ENCODE assay signal across 8 mouse cellular contexts in the genomic region with DNA sequence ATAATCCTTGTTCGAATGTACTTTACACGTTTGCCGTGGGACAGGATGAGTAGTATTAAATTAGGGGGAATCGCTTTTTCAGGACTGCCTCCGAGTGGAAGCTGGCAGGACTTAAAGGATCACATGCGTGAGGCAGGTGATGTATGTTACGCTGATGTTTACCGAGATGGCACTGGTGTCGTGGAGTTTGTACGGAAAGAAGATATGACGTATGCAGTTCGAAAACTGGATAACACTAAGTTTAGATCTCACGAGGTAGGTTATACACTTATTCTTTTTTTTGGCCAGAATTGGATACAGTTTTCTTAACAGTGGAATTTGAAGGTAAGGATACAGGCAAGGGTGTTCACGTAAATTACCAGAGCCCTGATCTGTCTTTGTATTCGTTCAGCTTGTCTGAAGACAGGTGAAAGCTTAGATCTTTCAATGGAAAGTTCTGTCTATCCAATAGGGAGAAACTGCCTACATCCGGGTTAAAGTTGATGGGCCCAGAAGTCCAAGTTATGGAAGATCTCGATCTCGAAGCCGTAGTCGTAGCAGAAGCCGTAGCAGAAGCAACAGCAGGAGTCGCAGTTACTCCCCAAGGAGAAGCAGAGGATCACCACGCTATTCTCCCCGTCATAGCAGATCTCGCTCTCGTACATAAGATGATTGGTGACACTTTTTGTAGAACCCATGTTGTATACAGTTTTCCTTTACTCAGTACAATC. TPM values are rescaled to one million over a fixed set of nuclear protein-coding genes. Genes with fewer than 3 reads are reported as not detected.
DNase-seq lines count a peak whose midpoint lies in the region; ATAC-seq and TF ChIP-seq lines count a peak whose summit lies in the region.

No protein-coding gene starts in this region.

- peak overlapping the region; percentile 92 for H3K4me3 ChIP-seq in kidney, adult 2 months (ENCODE audit: insufficient read depth, low read depth, low read length)
- peak overlapping the region; percentile 73 to 97 for H3K4me3 ChIP-seq in ES-E14 (ENCODE audit: insufficient read depth in 1 of 2, low read depth in 1 of 2, low read length in 2 of 2, poor library complexity in 1 of 2, severe bottlenecking in 1 of 2)
- H3K4me3 ChIP-seq in forebrain, embryonic 14.5 days (ENCODE audit: low read depth, low read length), result peak overlapping the region; percentile 98
- H3K4me3 ChIP-seq in liver, embryonic 14.5 days (ENCODE audit: insufficient read depth in 1 of 2, low read depth in 2 of 2, low read length in 2 of 2), result peak overlapping the region; percentile 79 to 97

- no peaks in the 10 kb centered on the region for H3K27me3 ChIP-seq in kidney, adult 2 months (replicated peaks; ENCODE audit: control insufficient read depth, insufficient read depth, low read length)
- no peaks in the 10 kb centered on the region for H3K27me3 ChIP-seq in forebrain, embryonic 14.5 days (replicated peaks; ENCODE audit: control insufficient read depth, insufficient read depth, low read length)
- H3K27me3 ChIP-seq in liver, embryonic 14.5 days (ENCODE audit: control insufficient read depth, insufficient read depth, low read length), result no peaks in the 10 kb centered on the region

- peaks cover 3% of the 10 kb centered on the region; the same call in 1 of the 2 replicates for H3K4me1 ChIP-seq in kidney, adult 2 months (ENCODE audit: control insufficient read depth, insufficient read depth, low read length)
- H3K4me1 ChIP-seq in ES-E14 (ENCODE audit: control insufficient read depth in 2 of 2, insufficient read depth in 2 of 2, low read length in 2 of 2, poor library complexity in 1 of 2), result peaks cover 2 to 7% of the 10 kb centered on the region in 2 experiments; a peak in 3 of 4 replicates
- peaks cover 27% of the 10 kb centered on the region for H3K4me1 ChIP-seq in forebrain, embryonic 14.5 days (ENCODE audit: control insufficient read depth, insufficient read depth, low read length)
- peaks cover 12 to 18% of the 10 kb centered on the region in 2 experiments for H3K4me1 ChIP-seq in liver, embryonic 14.5 days (replicated peaks; ENCODE audit: control insufficient read depth in 2 of 2, insufficient read depth in 2 of 2, low read length in 1 of 2)

- WGBS in kidney, adult 2 months, result 11% methylated on average over 26 of the region's 26 CpGs
- 28% methylated on average over 26 of the region's 26 CpGs for WGBS in forebrain, embryonic 14.5 days
- 10% methylated on average over 26 of the region's 26 CpGs for WGBS in liver, embryonic 14.5 days (ENCODE audit: insufficient replicate concordance)

- H3K4me2 ChIP-seq in forebrain, embryonic 14.5 days (ENCODE audit: low read length), result peak overlapping the region; percentile 77
- peak overlapping the region; percentile 90 for H3K4me2 ChIP-seq in liver, embryonic 14.5 days (ENCODE audit: low read depth)

- H3K9ac ChIP-seq in ES-E14 (ENCODE audit: insufficient read depth, low read depth, low read length, poor library complexity, severe bottlenecking), result peak overlapping the region; percentile 76
- peak overlapping the region; percentile 99 for H3K9ac ChIP-seq in forebrain, embryonic 14.5 days (ENCODE audit: low read length)
- peak overlapping the region; percentile 100 for H3K9ac ChIP-seq in liver, embryonic 14.5 days (replicated peaks)

- H3K36me3 ChIP-seq in kidney, adult 2 months (ENCODE audit: control insufficient read depth, insufficient read depth, low read length), result no peaks in the 10 kb centered on the region; the same call in 1 of the 2 replicates
- peaks cover 24% of the 10 kb centered on the region for H3K36me3 ChIP-seq in ES-E14 (ENCODE audit: control insufficient read depth, insufficient read depth, low read length, poor library complexity, severe bottlenecking)
- H3K36me3 ChIP-seq in forebrain, embryonic 14.5 days (ENCODE audit: control insufficient read depth, insufficient read depth, low read length), result peaks cover 36% of the 10 kb centered on the region
- peaks cover 42% of the 10 kb centered on the region for H3K36me3 ChIP-seq in liver, embryonic 14.5 days (replicated peaks; ENCODE audit: control insufficient read depth, insufficient read depth, low read depth)

- no peak for ATAC-seq in forebrain, embryonic 14.5 days
- ATAC-seq in liver, embryonic 14.5 days (ENCODE audit: insufficient read depth), result no peak

- no peak for TF ChIP-seq CTCF in kidney, adult 2 months (conservative IDR thresholded peaks at IDR 0.05; ENCODE audit: insufficient read depth, insufficient read length, low read depth, low read length)
- TF ChIP-seq CTCF in liver, embryonic 14.5 days (IDR thresholded peaks at IDR 0.05; ENCODE audit: low read depth), result peak; percentile 35; the same call in 1 of the 2 replicates

- DNase-seq in kidney, adult 2 months, result no peak
- DNase-seq in kidney, postnatal 14 days, result no peak
- no peak for DNase-seq in ES-E14 (ENCODE audit: low read depth, low spot score)
- DNase-seq in forebrain, embryonic 14.5 days (ENCODE audit: low spot score), result no peak
- no peak for DNase-seq in liver, embryonic 14.5 days (ENCODE audit: low read depth in 3 of 3, low spot score in 3 of 3)
- DNase-seq in frontal cortex, postnatal 36 days (ENCODE audit: low spot score in 2 of 2), result no peak
- no peak for DNase-seq in left cerebral cortex, adult 9 months (ENCODE audit: low spot score in 2 of 2)
- DNase-seq in ovary, postnatal 10 days (ENCODE audit: low spot score), result no peak

- TF ChIP-seq EP300 in liver, embryonic 14.5 days (IDR thresholded peaks at IDR 0.05; ENCODE audit: low read depth), result no peak

- in situ Hi-C loops in ES-E14 (cut with MboI; ENCODE audit: low sequenced_read_pairs in 2 of 2, unreplicated experiment in 2 of 2), result no loop called here

- H3K9me3 ChIP-seq in ES-E14 (ENCODE audit: control insufficient read depth, insufficient read depth, low read depth, low read length), result no peaks in the 10 kb centered on the region
- H3K9me3 ChIP-seq in forebrain, embryonic 14.5 days (replicated peaks; ENCODE audit: control insufficient read depth, low read length), result no peaks in the 10 kb centered on the region
- H3K9me3 ChIP-seq in liver, embryonic 14.5 days (ENCODE audit: control insufficient read depth, low read length), result no peaks in the 10 kb centered on the region

- no peak overlapping the region for H3K27ac ChIP-seq in kidney, adult 2 months (ENCODE audit: insufficient read depth, low read depth, low read length)
- peak overlapping the region; percentile 44 for H3K27ac ChIP-seq in ES-E14 (ENCODE audit: insufficient read depth, low read depth, low read length, poor library complexity, severe bottlenecking)
- no peak overlapping the region for H3K27ac ChIP-seq in forebrain, embryonic 14.5 days (ENCODE audit: low read depth, low read length)
- peak overlapping the region; percentile 88 for H3K27ac ChIP-seq in liver, embryonic 14.5 days

- TF ChIP-seq POLR2A in kidney, adult 2 months (IDR thresholded peaks at IDR 0.05; ENCODE audit: low read depth, low read length), result no peak

TF ChIP-seq in ES-E14, 5 proteins besides CTCF, POLR2A, EP300 and RAD21:
- TF ChIP-seq MAFK (IDR thresholded peaks at IDR 0.05; ENCODE audit: insufficient read depth, low read depth, low read length) (no peak), CHD2 (IDR thresholded peaks at IDR 0.05; ENCODE audit: low read depth, low read length) (no peak), ZNF384 (IDR thresholded peaks at IDR 0.05; ENCODE audit: low read depth, low read length) (no peak), HCFC1 (IDR thresholded peaks at IDR 0.05; ENCODE audit: borderline replicate concordance, insufficient read depth, low read length) (no peak), ZC3H11A (IDR thresholded peaks at IDR 0.05; ENCODE audit: borderline replicate concordance, low read depth, low read length) (no peak)

RNA-seq across cellular contexts. Expression of gene Srsf1, which starts 1.9 kb away (rescaled TPM):
- 56.6 and 59.8 TPM in 2 replicates for polyA plus RNA-seq in kidney, adult 2 months (2012; rRNA removed)
- total RNA-seq in ES-E14 (2012; rRNA removed), result 369 and 432 TPM in 2 replicates
- polyA plus RNA-seq in forebrain, embryonic 14.5 days (2014; fragmentation: Nextera tagmentation; extraction: Ambion mirVana), result 340 and 348 TPM in 2 replicates
- polyA plus RNA-seq in liver, embryonic 14.5 days (2012; rRNA removed), result 111 and 163 TPM in 2 replicates
- 139 and 158 TPM in 2 replicates for polyA plus RNA-seq in liver, embryonic 14.5 days (2014; fragmentation: Nextera tagmentation; extraction: Ambion mirVana)

RNA-seq across cellular contexts. Expression of gene Vezf1, which starts 19.0 kb away (rescaled TPM):
- 17.9 and 21.4 TPM in 2 replicates for polyA plus RNA-seq in kidney, adult 2 months (2012; rRNA removed)
- 12.6 and 13.2 TPM in 2 replicates for total RNA-seq in ES-E14 (2012; rRNA removed)
- polyA plus RNA-seq in forebrain, embryonic 14.5 days (2014; fragmentation: Nextera tagmentation; extraction: Ambion mirVana), result 60.0 and 64.7 TPM in 2 replicates
- polyA plus RNA-seq in liver, embryonic 14.5 days (2012; rRNA removed), result 4.7 and 5.7 TPM in 2 replicates
- polyA plus RNA-seq in liver, embryonic 14.5 days (2014; fragmentation: Nextera tagmentation; extraction: Ambion mirVana), result 7.5 and 9.1 TPM in 2 replicates

RNA-seq across cellular contexts. Expression of gene Cuedc1, which starts 48.7 kb away (rescaled TPM):
- 16.5 and 18.5 TPM in 2 replicates for polyA plus RNA-seq in kidney, adult 2 months (2012; rRNA removed)
- 8.0 and 8.7 TPM in 2 replicates for total RNA-seq in ES-E14 (2012; rRNA removed)
- 13.0 and 18.6 TPM in 2 replicates for polyA plus RNA-seq in forebrain, embryonic 14.5 days (2014; fragmentation: Nextera tagmentation; extraction: Ambion mirVana)
- 0.76 and 0.96 TPM in 2 replicates for polyA plus RNA-seq in liver, embryonic 14.5 days (2012; rRNA removed)
- 0.36 and 0.53 TPM in 2 replicates for polyA plus RNA-seq in liver, embryonic 14.5 days (2014; fragmentation: Nextera tagmentation; extraction: Ambion mirVana)

Comparison
In these comparisons a context has a peak if more than half of its experiments do, and no peak if none do; other contexts are left out.
1. H3K27ac ChIP-seq: peak in ES-E14 (single experiment) and liver, embryonic 14.5 days (single experiment); none in kidney, adult 2 months (single experiment) and forebrain, embryonic 14.5 days (single experiment).
2. Peak in every context shown above with its lines, with median percentiles within 50 percentile points of each other: H3K4me3 ChIP-seq and H3K9ac ChIP-seq.